Mouse (Mus musculus) embryonic fibroblast, embryonic 13.5 days (primary cell): ENCODE results near the gene Slc39a13.

Source experiments
- CTCF ChIP-seq: IDR thresholded peaks from 2 replicates; pipeline ENCODE4 v1.5.1; 2011; ENCODE audit warnings: mild to moderate bottlenecking, control low read depth, low read length, moderate library complexity, borderline replicate concordance; ENCODE audit not compliant: insufficient read depth
- POLR2A ChIP-seq: IDR thresholded peaks from 2 replicates; pipeline ENCODE4 v1.6.1; 2011; ENCODE audit warnings: low read depth, mild to moderate bottlenecking, control low read depth, low read length, moderate library complexity

- TF ChIP-seq CTCF (no peak), POLR2A (no peak)
Measured at GRCm38 (mm10) chr2:91079026-91079384, 8.8 kb upstream of the Slc39a13 start.
